Mouse (Mus musculus) forebrain, embryonic 10.5 days (tissue): ENCODE data around the gene Lag3. TPM values are rescaled to one million over a fixed set of nuclear protein-coding genes. Genes with fewer than 3 reads are reported as not detected.
A peak's percentile ranks its signal among the peaks of the same experiment; 100 is the strongest.

Experiments used
- DNase-seq: peaks from one replicate; pipeline ENCODE4 v3.0.0-alpha.2; 2017; ENCODE audit warnings: low spot score; ENCODE audit errors: extremely low spot score
- H3K27ac ChIP-seq: fragments of 300-500 bp; sonication (generic); 2 replicates; pipeline ENCODE4 v1.5.1; 2016; ENCODE audit warnings: mild to moderate bottlenecking
- H3K27me3 ChIP-seq: fragments of 300-500 bp; sonication (generic); 2 replicates; pipeline ENCODE4 v1.6.1; 2016; ENCODE audit warnings: mild to moderate bottlenecking; ENCODE audit not compliant: poor library complexity, severe bottlenecking
- H3K36me3 ChIP-seq: fragments of 300-500 bp; sonication (generic); replicated peaks from 2 replicates; pipeline ENCODE4 v1.6.1; 2016; ENCODE audit warnings: mild to moderate bottlenecking, moderate library complexity
- H3K4me1 ChIP-seq: fragments of 300-500 bp; sonication (generic); 2 replicates; pipeline ENCODE4 v1.6.1; 2016
- H3K4me3 ChIP-seq: fragments of 300-500 bp; sonication (generic); 2 replicates; pipeline ENCODE4 v1.5.1; 2016; ENCODE audit warnings: mild to moderate bottlenecking, moderate library complexity
- H3K9me3 ChIP-seq: fragments of 300-500 bp; sonication (generic); 2 replicates; pipeline ENCODE4 v1.6.1; 2016; ENCODE audit warnings: mild to moderate bottlenecking, moderate library complexity
- WGBS: fragments of 180-500 bp; shearing (Covaris S2); methylation state at CpG from one replicate; pipeline ENCODE4 v1.1.7; 2016; 5-methylcytosine and 5-hydroxymethylcytosine counted together
- polyA plus RNA-seq: library from polyadenylated mRNA; unstranded; fragments of >200 nt; fragmentation: Nextera tagmentation; extraction: Ambion mirVana; gene quantifications from 2 replicates; pipeline ENCODE4 v1.2.1, GENCODE M21; 2016

The Lag3 gene
- polyA plus RNA-seq, 1 experiment from 2014 or later = 0.88 TPM

- Histone ChIP-seq H3K36me3 (peaks cover 13% of the 10 kb centered on the region), H3K9me3 (no peaks in the 10 kb centered on the region), H3K4me1 (peaks cover 92% of the 10 kb centered on the region), H3K27ac (peak overlapping the region; percentile 92), H3K27me3 (peaks cover 68% of the 10 kb centered on the region), H3K4me3 (peak overlapping the region; percentile 19)
- 12% methylated on average over 12 of the region's 12 CpGs for WGBS
- DNase-seq = peak; percentile 83
These were observed 51.8 kb downstream of the Lag3 start for GRCm38 (mm10) chr6:124859725-124860124.

- Histone ChIP-seq H3K27ac (peak overlapping the region; percentile 98; the same call in 1 of the 2 replicates), H3K36me3 (peaks cover 22% of the 10 kb centered on the region), H3K4me3 (peak overlapping the region; percentile 87), H3K4me1 (peaks cover 82% of the 10 kb centered on the region), H3K27me3 (peaks cover 61% of the 10 kb centered on the region), H3K9me3 (no peaks in the 10 kb centered on the region)
- no peak for DNase-seq
- 83% methylated on average over 28 of the region's 28 CpGs for WGBS
These were observed 52.8 kb downstream of the Lag3 start for GRCm38 (mm10) chr6:124858561-124859318.

- H3K27ac ChIP-seq = peak overlapping the region; percentile 98
- no peaks in the 10 kb centered on the region for H3K9me3 ChIP-seq
- peaks cover 75% of the 10 kb centered on the region for H3K4me1 ChIP-seq
- H3K36me3 ChIP-seq = peaks cover 30% of the 10 kb centered on the region
- peak; percentile 31 for DNase-seq
- 25% methylated on average over 26 of the region's 26 CpGs for WGBS
- peaks cover 57% of the 10 kb centered on the region for H3K27me3 ChIP-seq
- H3K4me3 ChIP-seq = peak overlapping the region; percentile 87
These were observed 53.5 kb downstream of the Lag3 start for GRCm38 (mm10) chr6:124857840-124858530.

GRCm38 (mm10) chr6:124856916-124857839 lies 54.3 kb downstream of the Lag3 start, which contains the start of gene P3h3:
P3h3 (minus strand) TSS chr6:124857752.
- peaks cover 35% of the 10 kb centered on the region for H3K36me3 ChIP-seq
- under 1% methylated on average over 86 of the region's 86 CpGs for WGBS
- peaks cover 49% of the 10 kb centered on the region for H3K27me3 ChIP-seq
- DNase-seq = peak; percentile 89
- no peaks in the 10 kb centered on the region for H3K9me3 ChIP-seq
- H3K27ac ChIP-seq = peak within 1 kb of the TSS; percentile 98
- H3K4me1 ChIP-seq = peaks cover 67% of the 10 kb centered on the region
- H3K4me3 ChIP-seq = peak within 1 kb of the TSS; percentile 87

- H3K4me1 ChIP-seq = peaks cover 58% of the 10 kb centered on the region
- H3K27ac ChIP-seq = peak overlapping the region; percentile 98
- H3K9me3 ChIP-seq = no peaks in the 10 kb centered on the region
- H3K27me3 ChIP-seq = peaks cover 42% of the 10 kb centered on the region
- WGBS = 7% methylated on average over 14 of the region's 14 CpGs
- peaks cover 34% of the 10 kb centered on the region for H3K36me3 ChIP-seq
- H3K4me3 ChIP-seq = peak overlapping the region; percentile 87
- DNase-seq = peak; percentile 57
These were observed 55.2 kb downstream of the Lag3 start for GRCm38 (mm10) chr6:124856321-124856720.

- Histone ChIP-seq H3K4me3 (no peak overlapping the region), H3K27ac (no peak overlapping the region), H3K9me3 (no peaks in the 10 kb centered on the region), H3K36me3 (peaks cover 38% of the 10 kb centered on the region), H3K27me3 (peaks cover 25% of the 10 kb centered on the region), H3K4me1 (peaks cover 41% of the 10 kb centered on the region)
- no peak for DNase-seq
- WGBS = 76% methylated on average over 12 of the region's 12 CpGs
These were observed 56.9 kb downstream of the Lag3 start for GRCm38 (mm10) chr6:124854647-124855046.

Other genes starting within 250 kb of the Lag3 start
- 38.8 and 44.1 TPM in 2 replicates for gene Lpcat3, start 248.7 kb downstream of the Lag3 start, polyA plus RNA-seq
- 255 and 270 TPM in 2 replicates for gene Emg1, start 199.5 kb downstream of the Lag3 start, polyA plus RNA-seq
- gene Phb2, start 199.4 kb downstream of the Lag3 start, polyA plus RNA-seq = 490 and 492 TPM in 2 replicates
- gene Ptpn6, start 173.0 kb downstream of the Lag3 start, polyA plus RNA-seq = 4.8 and 5.2 TPM in 2 replicates
- 397 and 415 TPM in 2 replicates for gene Grcc10, start 170.3 kb downstream of the Lag3 start, polyA plus RNA-seq
- not detected in 2 replicates for gene Gm45234, start 155.7 kb downstream of the Lag3 start, polyA plus RNA-seq
- gene Atn1, start 155.2 kb downstream of the Lag3 start, polyA plus RNA-seq = 12.5 and 14.2 TPM in 2 replicates
- 4.0 and 4.4 TPM in 2 replicates for gene Eno2, start 142.0 kb downstream of the Lag3 start, polyA plus RNA-seq
- 4.9 and 5.3 TPM in 2 replicates for gene Lrrc23, start 132.0 kb downstream of the Lag3 start, polyA plus RNA-seq
- 7.4 and 8.9 TPM in 2 replicates for gene Spsb2, start 103.0 kb downstream of the Lag3 start, polyA plus RNA-seq
- gene Tpi1, start 97.4 kb downstream of the Lag3 start, polyA plus RNA-seq = 1,048 and 1,068 TPM in 2 replicates
- 214 and 215 TPM in 2 replicates for gene Usp5, start 82.2 kb downstream of the Lag3 start, polyA plus RNA-seq
- gene Cdca3, start 82.2 kb downstream of the Lag3 start, polyA plus RNA-seq = 271 and 298 TPM in 2 replicates
- 0.32 and 0.42 TPM in 2 replicates for gene Gnb3, start 71.4 kb downstream of the Lag3 start, polyA plus RNA-seq
- 9.7 TPM in 2 replicates for gene P3h3, start 54.0 kb downstream of the Lag3 start, polyA plus RNA-seq
- gene Gpr162, start 47.7 kb downstream of the Lag3 start, polyA plus RNA-seq = 2.1 and 2.5 TPM in 2 replicates
- gene Cd4, start 23.5 kb downstream of the Lag3 start, polyA plus RNA-seq = 0.17 TPM in 1 of 2 replicates, not detected in the other
- gene Ptms, start 8.4 kb upstream of the Lag3 start, polyA plus RNA-seq = 218 and 224 TPM in 2 replicates
- gene Mlf2, start 19.7 kb upstream of the Lag3 start, polyA plus RNA-seq = 388 and 398 TPM in 2 replicates
- gene Cops7a, start 53.8 kb upstream of the Lag3 start, polyA plus RNA-seq = 136 and 143 TPM in 2 replicates
- gene Pianp, start 85.0 kb upstream of the Lag3 start, polyA plus RNA-seq = 1.4 and 1.7 TPM in 2 replicates
- gene Zfp384, start 97.4 kb upstream of the Lag3 start, polyA plus RNA-seq = 8.2 and 12.1 TPM in 2 replicates
- 117 and 121 TPM in 2 replicates for gene Ing4, start 128.1 kb upstream of the Lag3 start, polyA plus RNA-seq
- gene Acrbp, start 138.0 kb upstream of the Lag3 start, polyA plus RNA-seq = 12.8 and 12.9 TPM in 2 replicates
- gene Lpar5, start 156.2 kb upstream of the Lag3 start, polyA plus RNA-seq = 0.22 and 0.30 TPM in 2 replicates
- 91.0 and 99.4 TPM in 2 replicates for gene Chd4, start 184.3 kb upstream of the Lag3 start, polyA plus RNA-seq
- gene Nop2, start 220.2 kb upstream of the Lag3 start, polyA plus RNA-seq = 101 and 103 TPM in 2 replicates
- 9.2 and 10.0 TPM in 2 replicates for gene Iffo1, start 233.5 kb upstream of the Lag3 start, polyA plus RNA-seq